Mouse (Mus musculus) mesoderm, embryonic 11.5 days (tissue): ENCODE data around the gene Tbx3.
A peak's percentile ranks its signal among the peaks of the same experiment; 100 is the strongest.

ENCODE experiments used
- DNase-seq: peaks from one replicate; pipeline ENCODE4 v3.0.0-alpha.2; 2012; ENCODE audit warnings: low read depth, low spot score

Gene Tbx3

GRCm38 (mm10) chr5:119679614-119680328 lies 9.3 kb downstream of the Tbx3 start:
- no peak for DNase-seq

GRCm38 (mm10) chr5:119680329-119681010 lies 10.0 kb downstream of the Tbx3 start:
- no peak for DNase-seq

GRCm38 (mm10) chr5:119681011-119681832 lies 10.8 kb downstream of the Tbx3 start:
- DNase-seq, result no peak

- no peak for DNase-seq
Observed at GRCm38 (mm10) chr5:119681833-119682210, 11.4 kb downstream of the Tbx3 start.

- DNase-seq, result no peak
Observed at GRCm38 (mm10) chr5:119682646-119683515, 12.4 kb downstream of the Tbx3 start.

- no peak for DNase-seq
Observed at GRCm38 (mm10) chr5:119683861-119684260, 13.4 kb downstream of the Tbx3 start.

GRCm38 (mm10) chr5:119684701-119685391 lies 14.4 kb downstream of the Tbx3 start:
- DNase-seq, result no peak

GRCm38 (mm10) chr5:119685446-119686198 lies 15.2 kb downstream of the Tbx3 start:
- no peak for DNase-seq

GRCm38 (mm10) chr5:119686199-119686964 lies 15.9 kb downstream of the Tbx3 start:
- DNase-seq, result no peak

GRCm38 (mm10) chr5:119687005-119687855 lies 16.8 kb downstream of the Tbx3 start:
- no peak for DNase-seq

- DNase-seq, result no peak
Observed at GRCm38 (mm10) chr5:119687856-119688206, 17.4 kb downstream of the Tbx3 start.

GRCm38 (mm10) chr5:119688306-119688705 lies 17.8 kb downstream of the Tbx3 start:
- no peak for DNase-seq

- DNase-seq, result no peak
Observed at GRCm38 (mm10) chr5:119688914-119689420, 18.5 kb downstream of the Tbx3 start.

GRCm38 (mm10) chr5:119689501-119689900 lies 19.0 kb downstream of the Tbx3 start:
- no peak for DNase-seq

GRCm38 (mm10) chr5:119691075-119691474 lies 20.6 kb downstream of the Tbx3 start:
- DNase-seq, result peak; percentile 86

GRCm38 (mm10) chr5:119692425-119692824 lies 22.0 kb downstream of the Tbx3 start:
- no peak for DNase-seq

GRCm38 (mm10) chr5:119694914-119695313 lies 24.4 kb downstream of the Tbx3 start:
- DNase-seq, result no peak

- DNase-seq, result no peak
Observed at GRCm38 (mm10) chr5:119703031-119703430, 32.6 kb downstream of the Tbx3 start.
